Mouse (Mus musculus) adrenal gland, adult 8-10 months (tissue): ENCODE results near the gene Olfr776. TPM values are rescaled to one million over a fixed set of nuclear protein-coding genes. Genes with fewer than 3 reads are reported as not detected.
"Not testable (repeated sequence)": the region's sequence is repeated elsewhere in the genome, so short reads cannot be mapped to it uniquely, and the experiment has no call there.

Experiments
- DNase-seq: peaks from one replicate; pipeline ENCODE4 v3.0.0; 2022
- total RNA-seq, 4 experiments: library from RNA; stranded (reverse); gene quantifications; 2 replicates each; pipeline ENCODE4 v1.2.4; 2022

The Olfr776 gene
- total RNA-seq, result not detected

DNA sequence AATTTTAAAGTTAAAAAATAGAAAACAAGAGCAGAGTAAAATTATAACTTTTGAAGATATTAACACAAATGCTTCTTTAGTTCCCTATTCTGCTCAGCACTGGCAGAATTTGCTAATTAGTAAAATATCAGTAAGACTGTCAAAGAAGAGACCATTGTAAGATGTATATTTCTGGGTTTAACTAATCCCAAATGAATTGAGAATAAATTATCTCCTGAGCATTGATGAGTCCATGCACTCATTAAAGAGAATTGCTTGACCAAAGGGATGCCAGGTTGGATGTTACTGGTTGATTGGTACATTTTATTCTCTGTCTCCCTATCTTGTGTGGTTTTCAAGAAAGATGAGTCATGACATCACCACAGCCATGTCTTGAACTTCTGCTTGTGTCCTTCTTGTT is at the start of gene Olfr776:
Gene Olfr776, plus strand, starts transcription at position 301 of the 400 bp plus-strand sequence.
- DNase-seq, result no peak

DNA sequence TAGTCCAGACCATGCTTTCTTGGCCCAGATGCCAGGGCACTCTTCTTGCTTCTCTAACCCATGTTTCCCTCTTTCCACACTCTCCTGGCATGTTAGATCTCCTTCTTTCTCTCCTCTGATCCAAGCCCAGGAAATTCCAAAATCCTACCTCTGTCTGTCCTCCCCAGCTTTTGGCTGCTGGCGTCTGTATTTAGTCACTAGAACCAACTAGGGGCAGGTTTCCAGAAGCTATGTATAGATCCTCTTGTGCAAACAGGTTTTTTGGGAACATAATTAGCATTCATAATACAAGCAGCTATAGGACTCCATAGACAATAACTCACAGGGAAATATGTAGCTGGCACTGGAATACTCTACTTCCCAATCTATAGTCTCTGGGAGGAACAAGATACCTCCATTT is 28.2 kb upstream of the Olfr776 start:
- DNase-seq, result no peak

DNA sequence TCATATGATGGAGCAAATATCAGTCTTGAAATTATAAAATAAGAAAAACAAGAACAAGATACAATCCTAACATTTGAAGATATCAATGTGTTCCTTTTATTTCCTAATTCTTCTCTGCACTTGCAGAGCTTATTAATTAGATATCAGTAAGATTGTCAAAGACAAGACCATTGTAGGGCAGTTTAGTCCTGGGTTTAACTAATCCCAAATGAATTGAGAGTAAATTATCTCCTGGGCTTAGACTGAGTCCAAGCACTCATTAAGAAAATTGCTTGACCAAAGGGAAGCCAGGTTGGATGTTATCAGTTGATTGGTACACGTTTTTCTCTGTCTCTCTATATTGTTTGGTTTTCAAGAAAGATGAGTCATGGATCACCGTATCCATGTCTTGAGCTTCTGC is 23.0 kb upstream of the Olfr776 start, which contains the start of gene Olfr774:
Gene Olfr774, plus strand, starts transcription at position 301 of the 400 bp plus-strand sequence.
- DNase-seq, result no peak

DNA sequence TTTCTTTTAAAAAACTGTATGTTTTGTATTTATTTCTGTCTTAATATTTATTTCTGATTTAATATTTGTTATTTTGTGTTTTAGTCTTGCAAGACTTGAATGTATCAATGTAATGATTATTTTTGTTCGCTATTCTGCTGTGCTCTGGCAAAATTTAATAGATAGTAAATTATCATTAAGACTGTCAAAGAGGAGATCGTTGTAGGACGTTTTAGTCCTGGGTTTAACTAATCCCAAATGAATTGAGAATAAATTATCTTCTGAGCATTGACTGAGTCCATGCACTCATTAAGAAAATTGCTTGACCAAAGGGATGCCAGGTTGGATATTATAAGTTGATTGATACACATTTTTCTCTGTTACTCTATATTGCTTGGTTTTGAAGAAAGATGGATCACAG is 10.8 kb upstream of the Olfr776 start, which contains the start of gene Olfr775:
Gene Olfr775, plus strand, starts transcription at position 301 of the 400 bp plus-strand sequence.
- DNase-seq, result no peak

DNA sequence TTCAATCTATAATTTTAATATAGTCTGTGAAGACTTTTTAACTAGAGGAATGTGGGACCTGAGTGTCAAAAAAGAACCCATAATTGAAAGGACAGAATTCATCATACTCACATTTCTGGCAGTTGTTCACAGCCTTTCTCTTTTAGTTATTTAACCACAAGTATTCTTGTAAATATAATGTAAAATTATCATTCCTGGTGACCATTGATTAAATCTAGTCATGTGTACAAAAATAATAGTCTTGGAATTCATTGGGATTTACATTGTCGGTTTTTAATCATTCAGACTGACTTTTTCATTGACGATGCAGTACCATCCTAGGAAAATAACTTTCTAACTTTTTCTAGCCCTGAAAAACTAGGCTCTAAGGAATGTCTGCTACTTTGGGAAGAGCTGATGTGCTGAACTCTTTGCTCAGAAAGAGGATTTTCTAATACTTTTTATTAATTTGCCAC is 12.2 kb downstream of the Olfr776 start, which contains the start of gene Olfr777:
Gene Olfr777, minus strand, starts transcription at position 405 of the 455 bp plus-strand sequence.
- DNase-seq, result no peak

DNA sequence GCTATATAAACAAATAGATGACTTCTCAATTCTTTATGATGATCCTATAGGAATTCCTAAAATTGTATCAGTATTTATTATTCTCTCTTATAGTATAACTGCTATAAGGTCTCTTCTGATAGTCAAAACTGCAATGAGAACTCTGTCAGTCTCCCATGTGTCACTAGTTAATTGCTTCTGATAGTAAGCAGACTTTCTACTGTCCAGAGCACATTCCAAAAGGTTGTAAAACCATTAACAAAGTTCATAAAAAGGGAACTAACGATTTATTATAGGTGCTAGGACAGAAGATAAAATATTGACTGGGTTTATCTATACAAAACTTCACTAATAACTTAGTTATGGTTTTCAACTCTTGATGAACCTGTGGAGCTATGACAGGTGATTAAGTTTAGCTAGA is 54.0 kb downstream of the Olfr776 start:
- not testable (repeated sequence) for DNase-seq

DNA sequence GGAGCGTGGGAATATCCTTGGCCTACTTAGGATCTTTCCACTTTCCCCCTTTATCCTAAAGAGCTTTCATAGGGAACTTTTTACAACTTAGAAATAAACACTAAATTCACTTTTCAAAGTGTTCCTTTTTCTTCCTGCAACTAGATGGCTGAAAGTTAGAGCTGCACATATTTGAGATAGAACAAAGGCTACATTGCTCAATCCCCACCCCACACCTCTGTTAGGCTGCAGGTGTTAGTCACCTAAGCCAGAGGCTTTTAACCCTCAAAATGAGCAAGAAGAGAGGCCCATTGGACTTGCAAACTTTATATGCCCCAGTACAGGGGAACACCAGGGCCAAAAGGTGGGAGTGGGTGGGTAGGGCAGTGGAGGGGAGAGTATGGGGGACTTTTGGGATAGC is 54.6 kb downstream of the Olfr776 start:
- DNase-seq, result not testable (repeated sequence)

Other genes starting within 250 kb of the Olfr776 start
- gene Olfr763, start 248.3 kb upstream of the Olfr776 start, total RNA-seq, result not detected
- not detected for gene Olfr764-ps1, start 219.2 kb upstream of the Olfr776 start, total RNA-seq
- not detected for gene Olfr765, start 209.1 kb upstream of the Olfr776 start, total RNA-seq
- gene Olfr766-ps1, start 190.2 kb upstream of the Olfr776 start, total RNA-seq, result not detected
- not detected for gene Olfr767, start 176.2 kb upstream of the Olfr776 start, total RNA-seq
- gene Olfr768, start 159.8 kb upstream of the Olfr776 start, total RNA-seq, result not detected
- gene Olfr769, start 141.3 kb upstream of the Olfr776 start, total RNA-seq, result not detected
- not detected for gene Olfr770, start 120.1 kb upstream of the Olfr776 start, total RNA-seq
- gene Olfr771, start 94.4 kb upstream of the Olfr776 start, total RNA-seq, result not detected
- not detected for gene Olfr772, start 81.2 kb upstream of the Olfr776 start, total RNA-seq
- not detected for gene Olfr773, start 71.7 kb upstream of the Olfr776 start, total RNA-seq
- gene Olfr774, start 22.9 kb upstream of the Olfr776 start, total RNA-seq, result not detected
- under 1 TPM in 1 of 4 experiments, not detected in 3; 0.08 TPM for gene Olfr775, start 10.7 kb upstream of the Olfr776 start, total RNA-seq
- not detected for gene Olfr777, start 12.4 kb downstream of the Olfr776 start, total RNA-seq
- not detected for gene Olfr780, start 59.0 kb downstream of the Olfr776 start, total RNA-seq
- gene Olfr781, start 69.7 kb downstream of the Olfr776 start, total RNA-seq, result not detected
- not detected for gene Olfr782, start 89.7 kb downstream of the Olfr776 start, total RNA-seq
- not detected for gene Olfr784, start 125.0 kb downstream of the Olfr776 start, total RNA-seq
- gene Olfr785, start 146.3 kb downstream of the Olfr776 start, total RNA-seq, result not detected
- gene Olfr786, start 168.2 kb downstream of the Olfr776 start, total RNA-seq, result not detected
- not detected for gene Olfr787, start 202.7 kb downstream of the Olfr776 start, total RNA-seq
- not detected for gene Olfr788, start 211.9 kb downstream of the Olfr776 start, total RNA-seq
- gene Olfr789, start 225.6 kb downstream of the Olfr776 start, total RNA-seq, result not detected
- gene Olfr790, start 239.4 kb downstream of the Olfr776 start, total RNA-seq, result not detected